Mouse (Mus musculus): ENCODE results near the gene Gm10198. TPM values are rescaled to one million over a fixed set of nuclear protein-coding genes. Genes with fewer than 3 reads are reported as not detected.

The Gm10198 gene
- not detected in 2 replicates for polyA plus RNA-seq (2015; fragmentation: Nextera tagmentation; extraction: Ambion mirVana)

GRCm38 (mm10) chr13:111592485-111592884 lies at the start of gene Gm10198:
Gene Gm10198, plus strand, starts transcription at chr13:111592785.
- Histone ChIP-seq H3K9ac (replicated peaks; ENCODE audit: low read depth, low read length) (no peak within 1 kb of the TSS), H3K4me3 (replicated peaks; ENCODE audit: low read length) (no peak within 1 kb of the TSS), H3K36me3 (ENCODE audit: control insufficient read depth, insufficient read depth) (no peaks in the 10 kb centered on the region), H3K4me2 (ENCODE audit: low read length) (no peak within 1 kb of the TSS), H3K27me3 (replicated peaks; ENCODE audit: control insufficient read depth, insufficient read depth, low read length) (no peaks in the 10 kb centered on the region), H3K9me3 (ENCODE audit: control insufficient read depth, low read length) (no peaks in the 10 kb centered on the region), H3K4me1 (replicated peaks; ENCODE audit: control insufficient read depth, insufficient read depth, low read length) (no peaks in the 10 kb centered on the region), H3K27ac (ENCODE audit: low read length) (no peak within 1 kb of the TSS)
- ATAC-seq = no peak

GRCm38 (mm10) chr13:111545286-111545685 lies 47.3 kb upstream of the Gm10198 start:
- H3K36me3 ChIP-seq (ENCODE audit: control insufficient read depth, insufficient read depth) = no peaks in the 10 kb centered on the region
- H3K9ac ChIP-seq (replicated peaks; ENCODE audit: low read depth, low read length) = no peak overlapping the region
- ATAC-seq = no peak
- no peak overlapping the region for H3K4me2 ChIP-seq (ENCODE audit: low read length)
- H3K27ac ChIP-seq (ENCODE audit: low read length) = no peak overlapping the region
- WGBS = 91% methylated on average over 5 of the region's 5 CpGs
- no peaks in the 10 kb centered on the region for H3K27me3 ChIP-seq (replicated peaks; ENCODE audit: control insufficient read depth, insufficient read depth, low read length)
- no peak overlapping the region for H3K4me3 ChIP-seq (replicated peaks; ENCODE audit: low read length)
- H3K4me1 ChIP-seq (replicated peaks; ENCODE audit: control insufficient read depth, insufficient read depth, low read length) = no peaks in the 10 kb centered on the region
- no peaks in the 10 kb centered on the region for H3K9me3 ChIP-seq (ENCODE audit: control insufficient read depth, low read length)

- no peak overlapping the region for H3K27ac ChIP-seq (ENCODE audit: low read length)
- H3K27me3 ChIP-seq (replicated peaks; ENCODE audit: control insufficient read depth, insufficient read depth, low read length) = no peaks in the 10 kb centered on the region
- H3K4me2 ChIP-seq (ENCODE audit: low read length) = no peak overlapping the region
- ATAC-seq = no peak
- WGBS = 90% methylated on average over 7 of the region's 7 CpGs
- 0 out of 2 replicates have a peak, but pooled peaks cover 2% of the 10 kb centered on the region for H3K9me3 ChIP-seq (ENCODE audit: control insufficient read depth, low read length)
- H3K4me1 ChIP-seq (replicated peaks; ENCODE audit: control insufficient read depth, insufficient read depth, low read length) = no peaks in the 10 kb centered on the region
- no peak overlapping the region for H3K4me3 ChIP-seq (replicated peaks; ENCODE audit: low read length)
- H3K9ac ChIP-seq (replicated peaks; ENCODE audit: low read depth, low read length) = no peak overlapping the region
- no peaks in the 10 kb centered on the region for H3K36me3 ChIP-seq (ENCODE audit: control insufficient read depth, insufficient read depth)
Measured at GRCm38 (mm10) chr13:111552769-111553168, 39.8 kb upstream of the Gm10198 start.

- 94% methylated on average over 7 of the region's 7 CpGs for WGBS
- no peak overlapping the region for H3K27ac ChIP-seq (ENCODE audit: low read length)
- no peak overlapping the region for H3K4me3 ChIP-seq (replicated peaks; ENCODE audit: low read length)
- no peak for ATAC-seq
- H3K27me3 ChIP-seq (replicated peaks; ENCODE audit: control insufficient read depth, insufficient read depth, low read length) = no peaks in the 10 kb centered on the region
- no peak overlapping the region for H3K9ac ChIP-seq (replicated peaks; ENCODE audit: low read depth, low read length)
- H3K4me1 ChIP-seq (replicated peaks; ENCODE audit: control insufficient read depth, insufficient read depth, low read length) = no peaks in the 10 kb centered on the region
- 0 out of 2 replicates have a peak, but pooled peaks cover 2% of the 10 kb centered on the region for H3K9me3 ChIP-seq (ENCODE audit: control insufficient read depth, low read length)
- H3K4me2 ChIP-seq (ENCODE audit: low read length) = no peak overlapping the region
- H3K36me3 ChIP-seq (ENCODE audit: control insufficient read depth, insufficient read depth) = no peaks in the 10 kb centered on the region
Measured at GRCm38 (mm10) chr13:111553182-111553581, 39.4 kb upstream of the Gm10198 start.

- H3K9ac ChIP-seq (replicated peaks; ENCODE audit: low read depth, low read length) = no peak overlapping the region
- H3K9me3 ChIP-seq (ENCODE audit: control insufficient read depth, low read length) = 0 out of 2 replicates have a peak, but pooled peaks cover 2% of the 10 kb centered on the region
- H3K4me3 ChIP-seq (replicated peaks; ENCODE audit: low read length) = no peak overlapping the region
- no peaks in the 10 kb centered on the region for H3K4me1 ChIP-seq (replicated peaks; ENCODE audit: control insufficient read depth, insufficient read depth, low read length)
- no peak overlapping the region for H3K4me2 ChIP-seq (ENCODE audit: low read length)
- WGBS = 83% methylated on average over 8 of the region's 8 CpGs
- H3K27me3 ChIP-seq (replicated peaks; ENCODE audit: control insufficient read depth, insufficient read depth, low read length) = no peaks in the 10 kb centered on the region
- ATAC-seq = no peak
- no peaks in the 10 kb centered on the region for H3K36me3 ChIP-seq (ENCODE audit: control insufficient read depth, insufficient read depth)
- H3K27ac ChIP-seq (ENCODE audit: low read length) = no peak overlapping the region
Measured at GRCm38 (mm10) chr13:111553941-111554340, 38.6 kb upstream of the Gm10198 start.

- Histone ChIP-seq H3K27ac (ENCODE audit: low read length) (no peak overlapping the region), H3K9ac (replicated peaks; ENCODE audit: low read depth, low read length) (no peak overlapping the region), H3K4me2 (ENCODE audit: low read length) (no peak overlapping the region), H3K9me3 (ENCODE audit: control insufficient read depth, low read length) (0 out of 2 replicates have a peak, but pooled peaks cover 2% of the 10 kb centered on the region), H3K4me1 (replicated peaks; ENCODE audit: control insufficient read depth, insufficient read depth, low read length) (no peaks in the 10 kb centered on the region), H3K4me3 (replicated peaks; ENCODE audit: low read length) (no peak overlapping the region), H3K27me3 (replicated peaks; ENCODE audit: control insufficient read depth, insufficient read depth, low read length) (no peaks in the 10 kb centered on the region), H3K36me3 (ENCODE audit: control insufficient read depth, insufficient read depth) (no peaks in the 10 kb centered on the region)
- 50% methylated on average over 8 of the region's 8 CpGs for WGBS
- no peak for ATAC-seq
Measured at GRCm38 (mm10) chr13:111555333-111555732, 37.3 kb upstream of the Gm10198 start.

- no peak overlapping the region for H3K27ac ChIP-seq (ENCODE audit: low read length)
Measured at GRCm38 (mm10) chr13:111556375-111556774, 36.2 kb upstream of the Gm10198 start.

GRCm38 (mm10) chr13:111560152-111560551 lies 32.4 kb upstream of the Gm10198 start:
- Histone ChIP-seq H3K9ac (replicated peaks; ENCODE audit: low read depth, low read length) (no peak overlapping the region), H3K27me3 (replicated peaks; ENCODE audit: control insufficient read depth, insufficient read depth, low read length) (no peaks in the 10 kb centered on the region)
- no peak for ATAC-seq

More at GRCm38 (mm10) chr13:111556375-111556774, 36.2 kb upstream of the Gm10198 start:
- ATAC-seq = no peak
- no peak overlapping the region for H3K4me2 ChIP-seq (ENCODE audit: low read length)
- WGBS = 74% methylated on average over 4 of the region's 4 CpGs
- no peaks in the 10 kb centered on the region for H3K4me1 ChIP-seq (replicated peaks; ENCODE audit: control insufficient read depth, insufficient read depth, low read length)
- H3K9ac ChIP-seq (replicated peaks; ENCODE audit: low read depth, low read length) = no peak overlapping the region
- no peaks in the 10 kb centered on the region for H3K27me3 ChIP-seq (replicated peaks; ENCODE audit: control insufficient read depth, insufficient read depth, low read length)
- 0 out of 2 replicates have a peak, but pooled peaks cover 2% of the 10 kb centered on the region for H3K9me3 ChIP-seq (ENCODE audit: control insufficient read depth, low read length)
- no peaks in the 10 kb centered on the region for H3K36me3 ChIP-seq (ENCODE audit: control insufficient read depth, insufficient read depth)
- no peak overlapping the region for H3K4me3 ChIP-seq (replicated peaks; ENCODE audit: low read length)

GRCm38 (mm10) chr13:111562595-111562994 lies 30.0 kb upstream of the Gm10198 start:
- peak; percentile 59; the same call in 1 of the 2 replicates for ATAC-seq
- Histone ChIP-seq H3K4me1 (replicated peaks; ENCODE audit: control insufficient read depth, insufficient read depth, low read length) (no peaks in the 10 kb centered on the region), H3K27me3 (replicated peaks; ENCODE audit: control insufficient read depth, insufficient read depth, low read length) (no peaks in the 10 kb centered on the region), H3K9ac (replicated peaks; ENCODE audit: low read depth, low read length) (no peak overlapping the region), H3K27ac (ENCODE audit: low read length) (no peak overlapping the region), H3K9me3 (ENCODE audit: control insufficient read depth, low read length) (0 out of 2 replicates have a peak, but pooled peaks cover 3% of the 10 kb centered on the region), H3K4me3 (replicated peaks; ENCODE audit: low read length) (no peak overlapping the region), H3K36me3 (ENCODE audit: control insufficient read depth, insufficient read depth) (no peaks in the 10 kb centered on the region), H3K4me2 (ENCODE audit: low read length) (no peak overlapping the region)
- WGBS = 40% methylated on average over 5 of the region's 5 CpGs

More at GRCm38 (mm10) chr13:111560152-111560551, 32.4 kb upstream of the Gm10198 start:
- WGBS = 90% methylated on average over 3 of the region's 3 CpGs
- Histone ChIP-seq H3K27ac (ENCODE audit: low read length) (no peak overlapping the region), H3K4me1 (replicated peaks; ENCODE audit: control insufficient read depth, insufficient read depth, low read length) (no peaks in the 10 kb centered on the region), H3K36me3 (ENCODE audit: control insufficient read depth, insufficient read depth) (no peaks in the 10 kb centered on the region), H3K4me2 (ENCODE audit: low read length) (no peak overlapping the region), H3K4me3 (replicated peaks; ENCODE audit: low read length) (no peak overlapping the region), H3K9me3 (ENCODE audit: control insufficient read depth, low read length) (0 out of 2 replicates have a peak, but pooled peaks cover 3% of the 10 kb centered on the region)

GRCm38 (mm10) chr13:111574196-111574595 lies 18.4 kb upstream of the Gm10198 start:
- Histone ChIP-seq H3K27me3 (replicated peaks; ENCODE audit: control insufficient read depth, insufficient read depth, low read length) (no peaks in the 10 kb centered on the region), H3K4me2 (ENCODE audit: low read length) (no peak overlapping the region), H3K4me1 (replicated peaks; ENCODE audit: control insufficient read depth, insufficient read depth, low read length) (no peaks in the 10 kb centered on the region), H3K27ac (ENCODE audit: low read length) (no peak overlapping the region), H3K9ac (replicated peaks; ENCODE audit: low read depth, low read length) (no peak overlapping the region), H3K9me3 (ENCODE audit: control insufficient read depth, low read length) (no peaks in the 10 kb centered on the region), H3K36me3 (ENCODE audit: control insufficient read depth, insufficient read depth) (no peaks in the 10 kb centered on the region), H3K4me3 (replicated peaks; ENCODE audit: low read length) (no peak overlapping the region)
- whole genome bisulfite sequencing = 49% methylated on average over 4 of the region's 4 CpGs
- ATAC-seq = no peak

All from forebrain, embryonic 16.5 days (tissue).